Mouse (Mus musculus) adrenal gland (tissue): ENCODE results near the gene Abca8b.
"Not testable (repeated sequence)": the region's sequence is repeated elsewhere in the genome, so short reads cannot be mapped to it uniquely, and the experiment has no call there.

Source experiments
- intact Hi-C: fragments of 180-260 bp; cut with DNase I; formaldehyde crosslinking; loops from one replicate; pipeline ENCODE4 v1.15.1; 2025

The Abca8b gene

GRCm38 (mm10) chr11:109919480-109919879, 76.2 kb downstream of the Abca8b start:
- intact Hi-C loops: no loop called here

GRCm38 (mm10) chr11:109916654-109917053, 79.0 kb downstream of the Abca8b start:
- intact Hi-C loops: no loop called here

GRCm38 (mm10) chr11:109913156-109913555, 82.5 kb downstream of the Abca8b start:
- intact Hi-C loops: not testable (repeated sequence)

GRCm38 (mm10) chr11:109912118-109912517, 83.5 kb downstream of the Abca8b start:
- intact Hi-C loops: not testable (repeated sequence)

GRCm38 (mm10) chr11:109909801-109910200, 85.8 kb downstream of the Abca8b start:
- intact Hi-C loops: no loop called here

- intact Hi-C loops: no loop called here
Observed at GRCm38 (mm10) chr11:109908207-109909031, 87.2 kb downstream of the Abca8b start.

GRCm38 (mm10) chr11:109907508-109907907, 88.1 kb downstream of the Abca8b start:
- intact Hi-C loops: no loop called here

GRCm38 (mm10) chr11:109902616-109903598, 92.7 kb downstream of the Abca8b start:
- intact Hi-C loops: no loop called here

- intact Hi-C loops: no loop called here
Observed at GRCm38 (mm10) chr11:109900491-109901241, 95.0 kb downstream of the Abca8b start.

- intact Hi-C loops: no loop called here
Observed at GRCm38 (mm10) chr11:109898791-109899467, 96.7 kb downstream of the Abca8b start.

GRCm38 (mm10) chr11:109895952-109896530, 99.6 kb downstream of the Abca8b start:
- intact Hi-C loops: no loop called here

GRCm38 (mm10) chr11:109895496-109895895, 100.1 kb downstream of the Abca8b start:
- intact Hi-C loops: no loop called here

- intact Hi-C loops: no loop called here
Observed at GRCm38 (mm10) chr11:109893894-109894804, 101.5 kb downstream of the Abca8b start.

- intact Hi-C loops: no loop called here
Observed at GRCm38 (mm10) chr11:109891989-109892386, 103.7 kb downstream of the Abca8b start.

- intact Hi-C loops: no loop called here
Observed at GRCm38 (mm10) chr11:109891371-109891988, 104.2 kb downstream of the Abca8b start.

GRCm38 (mm10) chr11:109889595-109889994, 106.0 kb downstream of the Abca8b start:
- intact Hi-C loops: no loop called here

- intact Hi-C loops: no loop called here
Observed at GRCm38 (mm10) chr11:109886757-109887156, 108.9 kb downstream of the Abca8b start.

- intact Hi-C loops: no loop called here
Observed at GRCm38 (mm10) chr11:109885521-109885920, 110.1 kb downstream of the Abca8b start.

GRCm38 (mm10) chr11:109884801-109885200, 110.8 kb downstream of the Abca8b start:
- intact Hi-C loops: no loop called here
